Mouse (Mus musculus) forebrain, embryonic 16.5 days (tissue): ENCODE results near the gene H2afy2. TPM values are rescaled to one million over a fixed set of nuclear protein-coding genes. Genes with fewer than 3 reads are reported as not detected.

Experiments used
- ATAC-seq: fragments of 200-750 bp; cut with Nextera tagmentation; 2 replicates; pipeline ENCODE4 v1.8.0; 2017; ENCODE audit warnings: mild to moderate bottlenecking, moderate library complexity
- H3K27ac ChIP-seq: fragments of 300-500 bp; sonication (generic); 2 replicates; pipeline ENCODE4 v1.5.1; 2014; ENCODE audit warnings: low read length, control low read depth
- H3K27me3 ChIP-seq: fragments of 300-500 bp; sonication (generic); replicated peaks from 2 replicates; pipeline ENCODE4 v1.6.1; 2014; ENCODE audit warnings: low read length; ENCODE audit not compliant: control insufficient read depth, insufficient read depth
- H3K36me3 ChIP-seq: fragments of 300-500 bp; sonication (generic); 2 replicates; pipeline ENCODE4 v1.6.1; 2014; ENCODE audit not compliant: control insufficient read depth, insufficient read depth
- H3K4me1 ChIP-seq: fragments of 300-500 bp; sonication (generic); replicated peaks from 2 replicates; pipeline ENCODE4 v1.6.1; 2014; ENCODE audit warnings: low read length; ENCODE audit not compliant: control insufficient read depth, insufficient read depth
- H3K4me2 ChIP-seq: fragments of 300-500 bp; sonication (generic); 2 replicates; pipeline ENCODE4 v1.6.1; 2014; ENCODE audit warnings: mild to moderate bottlenecking, low read length, control low read depth
- H3K4me3 ChIP-seq: fragments of 300-500 bp; sonication (generic); replicated peaks from 2 replicates; pipeline ENCODE4 v1.5.1; 2014; ENCODE audit warnings: mild to moderate bottlenecking, low read length, control low read depth
- H3K9ac ChIP-seq: fragments of 300-500 bp; sonication (generic); replicated peaks from 2 replicates; pipeline ENCODE4 v1.6.1; 2014; ENCODE audit warnings: low read depth, low read length, control low read depth
- H3K9me3 ChIP-seq: fragments of 300-500 bp; sonication (generic); 2 replicates; pipeline ENCODE4 v1.6.1; 2016; ENCODE audit warnings: low read length; ENCODE audit not compliant: control insufficient read depth
- WGBS: fragments of 180-500 bp; shearing (Covaris S2); extraction: QIAGEN DNeasy Blood & Tissue Kit; methylation state at CpG from one replicate; pipeline ENCODE4 v1.1.7; 2014; 5-methylcytosine and 5-hydroxymethylcytosine counted together
- polyA plus RNA-seq: library from polyadenylated mRNA; unstranded; fragments of >200 nt; fragmentation: Nextera tagmentation; extraction: Ambion mirVana; gene quantifications from 2 replicates; pipeline ENCODE4 v1.2.1, GENCODE M21; 2015

H2afy2 gene
- polyA plus RNA-seq, 1 experiment from 2014 or later = 301 TPM

- no peak overlapping the region for H3K9ac ChIP-seq
- H3K4me1 ChIP-seq = 0 out of 2 replicates have a peak, but pooled peaks cover 3% of the 10 kb centered on the region
- H3K4me2 ChIP-seq = no peak overlapping the region
- no peak for ATAC-seq
- H3K36me3 ChIP-seq = no peaks in the 10 kb centered on the region
- 55% methylated on average over 8 of the region's 8 CpGs for WGBS
- H3K27ac ChIP-seq = no peak overlapping the region
- H3K9me3 ChIP-seq = no peaks in the 10 kb centered on the region
- no peak overlapping the region for H3K4me3 ChIP-seq
- no peaks in the 10 kb centered on the region for H3K27me3 ChIP-seq
Measured at GRCm38 (mm10) chr10:61793015-61793414, 9.1 kb upstream of the H2afy2 start.

GRCm38 (mm10) chr10:61788499-61788898 is 4.6 kb upstream of the H2afy2 start:
- ATAC-seq = no peak
- no peaks in the 10 kb centered on the region for H3K27me3 ChIP-seq

GRCm38 (mm10) chr10:61787541-61788313 is 3.8 kb upstream of the H2afy2 start:
- Histone ChIP-seq H3K4me3 (no peak overlapping the region), H3K4me2 (no peak overlapping the region), H3K36me3 (no peaks in the 10 kb centered on the region), H3K27me3 (no peaks in the 10 kb centered on the region), H3K27ac (no peak overlapping the region), H3K9me3 (no peaks in the 10 kb centered on the region), H3K9ac (no peak overlapping the region), H3K4me1 (peaks cover 3% of the 10 kb centered on the region; the same call in 1 of the 2 replicates)
- 76% methylated on average over 10 of the region's 10 CpGs for WGBS
- ATAC-seq = no peak

More at GRCm38 (mm10) chr10:61788499-61788898, 4.6 kb upstream of the H2afy2 start:
- H3K36me3 ChIP-seq = no peaks in the 10 kb centered on the region
- H3K9ac ChIP-seq = no peak overlapping the region
- no peak overlapping the region for H3K4me3 ChIP-seq
- no peak overlapping the region for H3K4me2 ChIP-seq
- 97% methylated on average over 5 of the region's 5 CpGs for WGBS
- peaks cover 2% of the 10 kb centered on the region; the same call in 1 of the 2 replicates for H3K4me1 ChIP-seq
- H3K27ac ChIP-seq = no peak overlapping the region
- H3K9me3 ChIP-seq = no peaks in the 10 kb centered on the region

- Histone ChIP-seq H3K36me3 (no peaks in the 10 kb centered on the region), H3K9me3 (no peaks in the 10 kb centered on the region), H3K27me3 (no peaks in the 10 kb centered on the region), H3K4me1 (peaks cover 12% of the 10 kb centered on the region), H3K4me3 (peak overlapping the region; percentile 89), H3K27ac (peak overlapping the region; percentile 99), H3K4me2 (peak overlapping the region; percentile 56), H3K9ac (peak overlapping the region; percentile 99)
- WGBS = 11% methylated on average over 10 of the region's 10 CpGs
- no peak for ATAC-seq
Measured at GRCm38 (mm10) chr10:61784414-61784813, 467 bp upstream of the H2afy2 start.

GRCm38 (mm10) chr10:61782799-61783611 is 942 bp downstream of the H2afy2 start:
- Histone ChIP-seq H3K4me2 (peak overlapping the region; percentile 56), H3K9me3 (no peaks in the 10 kb centered on the region), H3K4me3 (peak overlapping the region; percentile 89), H3K4me1 (peaks cover 12% of the 10 kb centered on the region), H3K27ac (peak overlapping the region; percentile 99), H3K36me3 (no peaks in the 10 kb centered on the region), H3K27me3 (no peaks in the 10 kb centered on the region), H3K9ac (peak overlapping the region; percentile 99)
- WGBS = under 1% methylated on average over 70 of the region's 74 CpGs
- ATAC-seq = peak; percentile 72

GRCm38 (mm10) chr10:61781461-61782128 is 2.4 kb downstream of the H2afy2 start:
- H3K4me1 ChIP-seq = peaks cover 12% of the 10 kb centered on the region
- H3K9me3 ChIP-seq = no peaks in the 10 kb centered on the region
- ATAC-seq = no peak
- H3K36me3 ChIP-seq = peaks cover 2% of the 10 kb centered on the region; the same call in 1 of the 2 replicates
- H3K9ac ChIP-seq = no peak overlapping the region
- H3K27ac ChIP-seq = no peak overlapping the region
- no peaks in the 10 kb centered on the region for H3K27me3 ChIP-seq
- H3K4me2 ChIP-seq = peak overlapping the region; percentile 56
- WGBS = 26% methylated on average over 8 of the region's 9 CpGs
- peak overlapping the region; percentile 89 for H3K4me3 ChIP-seq

GRCm38 (mm10) chr10:61766806-61767205 is 17.1 kb downstream of the H2afy2 start:
- WGBS = 43% methylated on average over 6 of the region's 6 CpGs
- Histone ChIP-seq H3K4me2 (no peak overlapping the region), H3K9me3 (no peaks in the 10 kb centered on the region), H3K36me3 (0 out of 2 replicates have a peak, but pooled peaks cover 3% of the 10 kb centered on the region), H3K27ac (no peak overlapping the region), H3K9ac (no peak overlapping the region), H3K4me3 (no peak overlapping the region), H3K27me3 (no peaks in the 10 kb centered on the region), H3K4me1 (peaks cover 13% of the 10 kb centered on the region)
- ATAC-seq = no peak

- no peak for ATAC-seq
- no peaks in the 10 kb centered on the region for H3K9me3 ChIP-seq
- WGBS = 13% methylated on average over 5 of the region's 5 CpGs
- no peak overlapping the region for H3K9ac ChIP-seq
- no peaks in the 10 kb centered on the region for H3K27me3 ChIP-seq
- 0 out of 2 replicates have a peak, but pooled peaks cover 3% of the 10 kb centered on the region for H3K36me3 ChIP-seq
- peaks cover 13% of the 10 kb centered on the region for H3K4me1 ChIP-seq
- no peak overlapping the region for H3K27ac ChIP-seq
- no peak overlapping the region for H3K4me3 ChIP-seq
- no peak overlapping the region for H3K4me2 ChIP-seq
Measured at GRCm38 (mm10) chr10:61765558-61765957, 18.4 kb downstream of the H2afy2 start.

GRCm38 (mm10) chr10:61764689-61765088 is 19.3 kb downstream of the H2afy2 start:
- ATAC-seq = no peak
- Histone ChIP-seq H3K9me3 (no peaks in the 10 kb centered on the region), H3K27me3 (no peaks in the 10 kb centered on the region)

More at GRCm38 (mm10) chr10:61764689-61765088, 19.3 kb downstream of the H2afy2 start:
- Histone ChIP-seq H3K4me1 (peaks cover 13% of the 10 kb centered on the region), H3K4me2 (no peak overlapping the region), H3K9ac (no peak overlapping the region), H3K27ac (no peak overlapping the region), H3K4me3 (no peak overlapping the region), H3K36me3 (0 out of 2 replicates have a peak, but pooled peaks cover 3% of the 10 kb centered on the region)
- 80% methylated on average over 8 of the region's 8 CpGs for WGBS
